Mouse (Mus musculus) cerebellum, postnatal 10 days (tissue): ENCODE results near the gene Fanca.
A peak's percentile ranks its signal among the peaks of the same experiment; 100 is the strongest.

ENCODE experiments used
- DNase-seq, 2 experiments: peaks; one replicate each; pipeline ENCODE4 v3.0.0; 2021; ENCODE audit warnings: mixed read lengths in 2 of 2

Fanca gene

DNA sequence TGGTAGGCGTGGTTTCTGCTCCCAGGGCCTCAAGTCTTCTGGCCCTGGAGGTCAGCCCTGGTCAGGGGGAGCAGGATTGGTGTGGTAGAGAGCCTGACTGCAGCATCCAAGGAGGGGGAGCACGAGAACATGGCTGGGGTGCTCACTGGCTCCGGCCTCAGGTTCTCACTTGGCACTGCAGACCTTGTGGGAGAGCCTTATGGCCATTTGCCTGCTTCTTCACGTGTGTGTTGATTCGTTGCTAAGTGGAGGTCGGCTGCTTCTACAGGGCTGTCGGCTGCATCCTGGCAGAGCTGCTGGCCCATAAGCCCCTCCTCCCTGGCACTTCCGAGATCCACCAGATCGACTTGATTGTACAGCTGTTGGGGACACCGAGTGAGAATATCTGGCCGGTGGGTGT lies 88.0 kb downstream of the Fanca start:
- DNase-seq, result peak; percentile 60 to 61

DNA sequence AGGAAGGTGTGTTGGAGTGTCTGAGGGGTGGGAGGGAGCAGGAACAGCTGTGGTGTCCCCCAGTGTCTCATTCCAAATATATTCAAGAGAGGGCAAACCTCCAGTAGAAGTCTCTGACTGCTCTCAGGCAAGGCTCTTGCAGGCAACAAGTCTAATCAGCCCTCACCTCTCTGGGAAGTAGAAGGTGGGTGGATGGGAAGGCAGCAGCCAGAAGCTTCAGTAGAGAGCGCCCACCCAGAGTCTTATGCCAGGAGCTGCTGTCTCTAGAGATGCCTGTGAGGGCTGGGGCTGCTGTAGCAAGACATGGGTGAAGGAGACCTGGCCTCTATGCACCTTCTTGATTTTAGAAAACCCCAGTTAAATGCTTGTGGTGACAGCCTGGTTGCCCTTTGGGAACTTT lies 90.0 kb downstream of the Fanca start:
- DNase-seq, result no peak

- peak; percentile 96 for DNase-seq
These were observed 93.8 kb downstream of the Fanca start, which contains the start of gene Cdk10 for GRCm38 (mm10) chr8:123224278-123225266. TSS of gene Cdk10 (plus strand) at chr8:123224842.

GRCm38 (mm10) chr8:123220917-123221316 lies 97.5 kb downstream of the Fanca start:
- no peak for DNase-seq
